Mouse (Mus musculus): ENCODE data around the gene Trp53i13.

DNA sequence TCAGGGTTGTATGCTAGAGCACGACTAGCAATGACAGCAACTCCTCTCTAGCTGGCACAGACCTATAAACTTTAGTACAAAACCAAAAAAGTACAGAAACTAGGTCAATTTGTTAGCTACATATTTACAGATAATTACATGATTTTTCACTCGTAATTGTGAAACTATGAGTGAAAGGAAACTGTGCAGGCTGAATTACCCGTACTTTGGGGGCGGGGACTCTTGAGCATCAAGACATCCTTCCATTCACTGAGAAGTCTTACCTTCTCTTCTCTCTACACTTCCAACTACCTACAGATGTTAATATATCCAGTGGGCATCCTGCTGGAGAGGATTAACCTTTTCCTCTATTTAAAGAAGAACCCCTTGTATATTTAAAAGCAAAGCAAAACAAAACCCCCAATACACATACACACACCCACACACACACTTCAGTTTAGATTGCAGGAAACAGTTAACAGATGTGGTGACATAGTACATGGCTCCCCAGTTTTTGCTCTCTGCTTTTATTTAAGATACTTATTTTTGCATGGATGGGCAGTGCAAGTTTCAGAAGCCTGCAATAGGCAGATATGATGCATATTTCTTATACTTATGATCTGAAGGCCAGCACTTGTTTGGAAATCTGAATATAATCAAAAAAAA lies 16.5 kb upstream of the Trp53i13 start:
- TF ChIP-seq CTCF (IDR thresholded peaks at IDR 0.05; ENCODE audit: insufficient read depth, low read depth, low read length) (no peak), POLR2A (IDR thresholded peaks at IDR 0.05; ENCODE audit: insufficient read depth, low read depth, low read length) (no peak)
